19 mouse cellular contexts compared by ENCODE assay signal in genomic region chr11:62217751-62218150, GRCm38 (mm10). TPM values are rescaled to one million over a fixed set of nuclear protein-coding genes. Genes with fewer than 3 reads are reported as not detected.
DNase-seq lines count a peak whose midpoint lies in the region; ATAC-seq and TF ChIP-seq lines count a peak whose summit lies in the region.
"Had no signal": no experiment of that assay in that cellular context is flagged by ENCODE, and none has a peak within 500 bp of the region (broad histone marks: within the 10 kb centered on the region; RNA-seq: fewer than 3 reads in every experiment).

No protein-coding gene starts in this region.

- peaks cover 13% of the 10 kb centered on the region for H3K4me1 ChIP-seq in embryonic fibroblast, embryonic 13.5 days (ENCODE audit: control insufficient read depth, insufficient read depth, low read length)

- H3K36me3 ChIP-seq in C2C12 (ENCODE audit: control insufficient read depth, insufficient read depth): peaks cover 56% of the 10 kb centered on the region
- H3K36me3 ChIP-seq: heart, embryonic 15.5 days had no signal

- no peaks in the 10 kb centered on the region for H3K27me3 ChIP-seq in C2C12 (ENCODE audit: control insufficient read depth, insufficient read depth, insufficient read length)
- H3K27me3 ChIP-seq: forebrain, embryonic 13.5 days; heart, embryonic 15.5 days had no signal

- no peak for TF ChIP-seq POLR2A in embryonic fibroblast, embryonic 13.5 days (IDR thresholded peaks at IDR 0.05; ENCODE audit: low read depth, low read length)

- H3K79me2 ChIP-seq in C2C12 (ENCODE audit: control insufficient read depth, insufficient read depth): peaks cover 3% of the 10 kb centered on the region

- DNase-seq in kidney, postnatal 36 days: peak; percentile 31
- DNase-seq in kidney, postnatal 10 days: no peak
- DNase-seq in retina, postnatal 1 day: peak; percentile 59
- DNase-seq in thymus, postnatal 25 days: no peak
- DNase-seq: adrenal gland, adult 8-10 months; cerebellum, adult 11-12 months; cerebellum, postnatal 25 days; gastrocnemius, postnatal 14 days; right cerebral cortex, adult 18-20 months; thymus, postnatal 14 days had no signal

- no peak for TF ChIP-seq CTCF in C2C12 (IDR thresholded peaks at IDR 0.05; ENCODE audit: control insufficient read depth, insufficient read depth, insufficient read length)
- TF ChIP-seq CTCF in embryonic fibroblast, embryonic 13.5 days (IDR thresholded peaks at IDR 0.05; ENCODE audit: borderline replicate concordance, insufficient read depth, low read length): no peak

- H3K79me3 ChIP-seq in C2C12 (ENCODE audit: low read depth): no peaks in the 10 kb centered on the region

- no peak for ATAC-seq in megakaryocyte progenitor cell, adult 5-6 weeks (replicated peaks; ENCODE audit: poor library complexity)
- ATAC-seq: forebrain, embryonic 13.5 days; hindbrain, postnatal 0 days; lung, postnatal 0 days; midbrain, embryonic 16.5 days had no signal

- no peak overlapping the region for H3K4me3 ChIP-seq in C2C12 (ENCODE audit: insufficient read depth, poor library complexity, severe bottlenecking)
- no peak overlapping the region for H3K4me3 ChIP-seq in embryonic fibroblast, embryonic 13.5 days (ENCODE audit: insufficient read depth, low read length)
- H3K4me3 ChIP-seq: forebrain, embryonic 13.5 days; heart, embryonic 15.5 days had no signal

- H3ac ChIP-seq in C2C12 (ENCODE audit: control insufficient read depth, insufficient read length, low read depth): no peak overlapping the region

- H3K27ac ChIP-seq in embryonic fibroblast, embryonic 13.5 days (ENCODE audit: insufficient read depth, low read length): peak overlapping the region; percentile 77; the same call in 1 of the 2 replicates
- H3K27ac ChIP-seq: forebrain, embryonic 13.5 days; heart, embryonic 15.5 days; hindbrain, postnatal 0 days; liver, embryonic 14.5 days had no signal

TF ChIP-seq in C2C12, 6 proteins besides CTCF, POLR2A, EP300 and RAD21:
- TF ChIP-seq CEBPB (IDR thresholded peaks at IDR 0.05; ENCODE audit: low read depth) (no peak), USF1 (IDR thresholded peaks at IDR 0.05; ENCODE audit: low read depth) (no peak), MYOD1 (IDR thresholded peaks at IDR 0.05; ENCODE audit: control insufficient read depth, insufficient read length, low read depth) (peak; percentile 92), MAX (IDR thresholded peaks at IDR 0.05) (no peak), MYOG (IDR thresholded peaks at IDR 0.05; ENCODE audit: control insufficient read depth, extremely low read depth, insufficient read length) (no peak), FOSL1 (IDR thresholded peaks at IDR 0.05; ENCODE audit: insufficient read depth, low read length, poor library complexity, severe bottlenecking) (peak; percentile 13)

RNA-seq across cellular contexts. Expression of gene Adora2b, which starts 31.0 kb away (rescaled TPM):
- 3.7 TPM for polyA plus RNA-seq in C2C12 (2012; fragmentation: generic; extraction: Trizol)
- 7.5 and 14.5 TPM in 2 replicates for polyA plus RNA-seq in embryonic fibroblast, embryonic 13.5 days (2011; ENCODE audit: insufficient read length, low read depth, missing spikeins)
- 0.42 and 1.1 TPM in 2 replicates for total RNA-seq in megakaryocyte progenitor cell, adult 5-6 weeks (2015)
- total RNA-seq in megakaryocyte progenitor cell, adult 5-6 weeks (2017): 0.27 and 0.50 TPM in 2 replicates

Comparison
In these comparisons a context has a peak if more than half of its experiments do, and no peak if none do; other contexts are left out.
1. DNase-seq: peak in kidney, postnatal 36 days (2 of 2) and retina, postnatal 1 day (single experiment); none in kidney, postnatal 10 days (single experiment) and thymus, postnatal 25 days (single experiment).